In the genomic region with DNA sequence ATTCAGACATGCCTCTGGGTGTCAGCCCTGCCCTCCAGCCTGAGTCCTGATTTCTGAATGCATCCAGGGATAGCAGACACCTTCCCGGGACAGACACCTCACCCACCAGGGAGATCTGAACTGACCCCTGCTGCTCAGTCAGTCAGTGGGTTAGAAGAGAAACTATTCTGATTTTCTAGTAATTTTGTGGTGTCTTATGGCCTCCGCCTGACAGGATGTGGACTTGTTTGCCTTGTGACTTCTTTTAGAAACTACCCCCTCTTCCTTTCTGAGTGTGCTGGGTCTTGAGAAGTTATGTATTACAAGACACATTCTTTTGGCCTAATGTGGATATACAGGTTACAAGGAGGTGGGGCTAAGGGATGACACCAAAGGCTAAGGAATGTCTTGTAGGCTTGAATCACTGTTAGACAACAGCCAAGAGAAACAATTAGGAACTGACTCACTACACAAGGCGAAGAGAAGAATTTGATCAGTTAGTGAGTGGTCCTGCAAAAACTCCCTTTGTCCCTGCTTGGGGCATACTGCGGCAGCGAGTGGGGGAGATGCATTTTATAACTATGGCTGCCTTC, we compare ENCODE assay signal across 10 mouse cellular contexts. TPM values are rescaled to one million over a fixed set of nuclear protein-coding genes. Genes with fewer than 3 reads are reported as not detected.
A peak's percentile ranks its signal among the peaks of the same experiment; 100 is the strongest.
DNase-seq lines count a peak whose midpoint lies in the region; ATAC-seq lines count a peak whose summit lies in the region.
"Had no signal": no experiment of that assay in that cellular context is flagged by ENCODE, and none has a peak within 500 bp of the region (broad histone marks: within the 10 kb centered on the region; RNA-seq: fewer than 3 reads in every experiment).

No protein-coding gene starts in this region.

- peak overlapping the region; percentile 36 for H3K9ac ChIP-seq in forebrain, embryonic 12.5 days
- H3K9ac ChIP-seq: liver, postnatal 0 days had no signal

- no peaks in the 10 kb centered on the region for H3K9me3 ChIP-seq in heart, embryonic 10.5 days
- H3K9me3 ChIP-seq in forebrain, embryonic 12.5 days, result no peaks in the 10 kb centered on the region
- no peaks in the 10 kb centered on the region for H3K9me3 ChIP-seq in midbrain, embryonic 10.5 days (replicated peaks)

- H3K4me1 ChIP-seq in heart, embryonic 10.5 days, result peaks cover 56% of the 10 kb centered on the region
- peaks cover 98% of the 10 kb centered on the region for H3K4me1 ChIP-seq in forebrain, embryonic 12.5 days
- H3K4me1 ChIP-seq in midbrain, embryonic 10.5 days, result peaks cover 100% of the 10 kb centered on the region

- 64% methylated on average over 5 of the region's 5 CpGs for WGBS in heart, embryonic 10.5 days
- WGBS in forebrain, embryonic 12.5 days, result 41% methylated on average over 5 of the region's 5 CpGs
- 56% methylated on average over 5 of the region's 5 CpGs for WGBS in midbrain, embryonic 10.5 days

- H3K27me3 ChIP-seq in heart, embryonic 10.5 days (ENCODE audit: insufficient read depth, poor library complexity, severe bottlenecking), result no peaks in the 10 kb centered on the region
- no peaks in the 10 kb centered on the region for H3K27me3 ChIP-seq in forebrain, embryonic 12.5 days
- peaks cover 36% of the 10 kb centered on the region for H3K27me3 ChIP-seq in midbrain, embryonic 10.5 days (ENCODE audit: low read depth, poor library complexity, severe bottlenecking)
- H3K27me3 ChIP-seq: CH12.LX had no signal

- no peak for ATAC-seq in forebrain, embryonic 12.5 days (ENCODE audit: low FRiP score)
- ATAC-seq: liver, postnatal 0 days had no signal

- no peak for DNase-seq in heart, embryonic 10.5 days (ENCODE audit: low spot score)
- DNase-seq in heart, postnatal 4 days, result no peak
- DNase-seq in CD4-positive helper T cell, adult 2 months (ENCODE audit: low read depth, low spot score), result peak; percentile 41
- DNase-seq in midbrain, embryonic 10.5 days (ENCODE audit: low spot score), result no peak
- DNase-seq in adrenal gland, adult 8-10 months, result no peak
- no peak for DNase-seq in left cerebral cortex, adult 9 months (ENCODE audit: low spot score in 2 of 2)
- DNase-seq in thymus, postnatal 0 days (ENCODE audit: low spot score), result no peak
- DNase-seq: liver, postnatal 0 days had no signal

- peaks cover 69% of the 10 kb centered on the region for H3K36me3 ChIP-seq in heart, embryonic 10.5 days
- H3K36me3 ChIP-seq in forebrain, embryonic 12.5 days (replicated peaks), result peaks cover 70% of the 10 kb centered on the region
- H3K36me3 ChIP-seq in midbrain, embryonic 10.5 days, result peaks cover 68% of the 10 kb centered on the region

- H3K4me3 ChIP-seq in heart, embryonic 10.5 days, result no peak overlapping the region; the same call in 1 of the 2 replicates
- H3K4me3 ChIP-seq in forebrain, embryonic 12.5 days (replicated peaks), result peak overlapping the region; percentile 17; the same call in 1 of the 2 replicates
- H3K4me3 ChIP-seq in midbrain, embryonic 10.5 days, result peak overlapping the region; percentile 33

- peak overlapping the region; percentile 47 for H3K27ac ChIP-seq in heart, embryonic 10.5 days
- peak overlapping the region; percentile 95 for H3K27ac ChIP-seq in forebrain, embryonic 12.5 days
- peak overlapping the region; percentile 83 for H3K27ac ChIP-seq in midbrain, embryonic 10.5 days (replicated peaks)

- H3K4me2 ChIP-seq in forebrain, embryonic 12.5 days, result peak overlapping the region; percentile 41

RNA-seq across cellular contexts. Expression of a gene that starts 8.7 kb away (rescaled TPM):
- 3.9 and 4.2 TPM in 2 replicates for polyA plus RNA-seq in heart, embryonic 10.5 days (2016; fragmentation: Nextera tagmentation; extraction: Ambion mirVana)
- total RNA-seq in heart, postnatal 4 days (2021), result 10 to 100 TPM; 14.1 to 15.3 TPM
- 23.9 and 26.9 TPM in 2 replicates for polyA plus RNA-seq in forebrain, embryonic 12.5 days (2016; fragmentation: Nextera tagmentation; extraction: Ambion mirVana)
- 7.5 and 11.2 TPM in 2 replicates for polyA plus RNA-seq in midbrain, embryonic 10.5 days (2016; fragmentation: Nextera tagmentation; extraction: Ambion mirVana)
- 1 to 10 TPM; 4.3 to 8.7 (median 7.9) TPM for total RNA-seq in adrenal gland, adult 8-10 months (2022)
- 1.9 and 2.0 TPM in 2 replicates for polyA plus RNA-seq in thymus, postnatal 0 days (2015; fragmentation: Nextera tagmentation; extraction: Ambion mirVana)

RNA-seq across cellular contexts. Expression of a gene that starts 51.4 kb away (rescaled TPM):
- 23.3 and 24.9 TPM in 2 replicates for polyA plus RNA-seq in heart, embryonic 10.5 days (2016; fragmentation: Nextera tagmentation; extraction: Ambion mirVana)
- total RNA-seq in heart, postnatal 4 days (2021), result 10 to 100 TPM; 20.8 to 23.5 TPM
- 18.4 and 20.6 TPM in 2 replicates for polyA plus RNA-seq in forebrain, embryonic 12.5 days (2016; fragmentation: Nextera tagmentation; extraction: Ambion mirVana)
- 18.5 and 19.8 TPM in 2 replicates for polyA plus RNA-seq in midbrain, embryonic 10.5 days (2016; fragmentation: Nextera tagmentation; extraction: Ambion mirVana)
- total RNA-seq in adrenal gland, adult 8-10 months (2022), result 10 to 100 TPM; 34.1 to 72.0 (median 50.7) TPM
- 97.2 and 99.2 TPM in 2 replicates for polyA plus RNA-seq in thymus, postnatal 0 days (2015; fragmentation: Nextera tagmentation; extraction: Ambion mirVana)
